In the genomic region with DNA sequence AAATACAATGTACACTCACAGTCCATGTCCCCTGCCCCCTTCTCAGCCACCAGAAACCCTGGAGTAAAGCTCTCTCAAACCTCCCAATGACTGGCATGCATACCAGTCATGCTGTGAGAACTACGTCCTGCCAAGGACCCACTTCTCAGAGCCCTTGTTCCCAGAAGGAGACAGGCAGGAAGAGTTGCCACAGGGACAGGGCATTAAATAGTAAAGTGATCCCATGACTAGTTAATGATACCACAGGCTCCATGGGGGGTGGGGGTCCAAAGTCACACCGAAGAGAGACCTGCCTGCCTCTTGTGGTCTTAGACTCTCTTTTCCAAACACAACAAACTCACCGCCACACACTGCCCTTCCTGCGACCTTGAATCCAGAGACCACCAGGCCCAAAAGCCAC, we compare ENCODE assay signal across 15 mouse cellular contexts. TPM values are rescaled to one million over a fixed set of nuclear protein-coding genes. Genes with fewer than 3 reads are reported as not detected.
DNase-seq lines count a peak whose midpoint lies in the region; ATAC-seq and TF ChIP-seq lines count a peak whose summit lies in the region.
"Had no signal": no experiment of that assay in that cellular context is flagged by ENCODE, and none has a peak within 500 bp of the region (broad histone marks: within the 10 kb centered on the region; RNA-seq: fewer than 3 reads in every experiment).

No protein-coding gene starts in this region.

- TF ChIP-seq CTCF in kidney, postnatal 0 days (IDR thresholded peaks at IDR 0.05; ENCODE audit: low read depth), result no peak

- no peak overlapping the region for H3K4me2 ChIP-seq in heart, embryonic 13.5 days
- H3K4me2 ChIP-seq in intestine, embryonic 15.5 days (replicated peaks), result peak overlapping the region; percentile 16; the same call in 1 of the 2 replicates
- H3K4me2 ChIP-seq in kidney, postnatal 0 days (ENCODE audit: low read length), result peak overlapping the region; percentile 28; the same call in 1 of the 2 replicates
- H3K4me2 ChIP-seq in liver, embryonic 13.5 days, result peak overlapping the region; percentile 5
- H3K4me2 ChIP-seq: neural tube, embryonic 12.5 days had no signal

- peaks cover 38% of the 10 kb centered on the region for H3K4me1 ChIP-seq in heart, embryonic 13.5 days
- H3K4me1 ChIP-seq in intestine, embryonic 15.5 days (replicated peaks), result peaks cover 75% of the 10 kb centered on the region
- H3K4me1 ChIP-seq in kidney, postnatal 0 days (replicated peaks; ENCODE audit: insufficient read depth, low read length), result peaks cover 33% of the 10 kb centered on the region
- H3K4me1 ChIP-seq in liver, embryonic 13.5 days (replicated peaks), result peaks cover 100% of the 10 kb centered on the region

- intact Hi-C loops in heart, postnatal 10 days (cut with DNase I), result no loop called here
- intact Hi-C loops in left cerebral cortex, postnatal 10 days (cut with DNase I), result no loop called here

- H3K4me3 ChIP-seq in heart, embryonic 13.5 days, result no peak overlapping the region
- H3K4me3 ChIP-seq in intestine, embryonic 15.5 days (replicated peaks), result no peak overlapping the region
- no peak overlapping the region for H3K4me3 ChIP-seq in kidney, postnatal 0 days (replicated peaks; ENCODE audit: low read depth, low read length)
- H3K4me3 ChIP-seq in liver, embryonic 13.5 days (replicated peaks), result no peak overlapping the region
- H3K4me3 ChIP-seq: neural tube, embryonic 12.5 days had no signal

- peaks cover 1% of the 10 kb centered on the region; the same call in 1 of the 2 replicates for H3K27me3 ChIP-seq in heart, embryonic 13.5 days (replicated peaks)
- no peaks in the 10 kb centered on the region for H3K27me3 ChIP-seq in intestine, embryonic 15.5 days (replicated peaks)
- no peaks in the 10 kb centered on the region for H3K27me3 ChIP-seq in kidney, postnatal 0 days (ENCODE audit: insufficient read depth, low read length)
- no peaks in the 10 kb centered on the region for H3K27me3 ChIP-seq in liver, embryonic 13.5 days
- H3K27me3 ChIP-seq: neural tube, embryonic 12.5 days had no signal

- ATAC-seq in heart, embryonic 13.5 days (ENCODE audit: extremely low read depth, insufficient number of reproducible peaks, low FRiP score, low TSS enrichment), result no peak
- ATAC-seq in intestine, embryonic 15.5 days, result no peak
- ATAC-seq in kidney, postnatal 0 days (replicated peaks; ENCODE audit: low FRiP score, low read depth), result peak; percentile 71
- ATAC-seq in liver, embryonic 13.5 days (ENCODE audit: low read depth), result no peak
- ATAC-seq: forebrain, postnatal 0 days; hindbrain, embryonic 16.5 days had no signal

- peak overlapping the region; percentile 37; the same call in 1 of the 2 replicates for H3K9ac ChIP-seq in heart, embryonic 13.5 days
- no peak overlapping the region for H3K9ac ChIP-seq in intestine, embryonic 15.5 days
- 0 out of 2 replicates have a peak overlapping the region, but pooled peaks have one; percentile 35 for H3K9ac ChIP-seq in kidney, postnatal 0 days (ENCODE audit: low read depth, low read length)
- H3K9ac ChIP-seq in liver, embryonic 13.5 days, result peak overlapping the region; percentile 70
- H3K9ac ChIP-seq: forebrain, postnatal 0 days; neural tube, embryonic 12.5 days had no signal

- no peaks in the 10 kb centered on the region for H3K36me3 ChIP-seq in heart, embryonic 13.5 days
- H3K36me3 ChIP-seq in intestine, embryonic 15.5 days, result no peaks in the 10 kb centered on the region
- no peaks in the 10 kb centered on the region for H3K36me3 ChIP-seq in kidney, postnatal 0 days (ENCODE audit: insufficient read depth, low read length)
- H3K36me3 ChIP-seq in liver, embryonic 13.5 days, result peaks cover 28% of the 10 kb centered on the region
- H3K36me3 ChIP-seq: neural tube, embryonic 12.5 days had no signal

- WGBS in heart, embryonic 13.5 days, result 64% methylated on average over 4 of the region's 4 CpGs
- WGBS in intestine, embryonic 15.5 days, result 62% methylated on average over 4 of the region's 4 CpGs
- WGBS in kidney, postnatal 0 days, result 47% methylated on average over 4 of the region's 4 CpGs
- 70% methylated on average over 4 of the region's 4 CpGs for WGBS in liver, embryonic 13.5 days (ENCODE audit: insufficient replicate concordance)

- H3K27ac ChIP-seq in heart, embryonic 13.5 days (replicated peaks), result no peak overlapping the region
- peak overlapping the region; percentile 67 for H3K27ac ChIP-seq in intestine, embryonic 15.5 days
- H3K27ac ChIP-seq in kidney, postnatal 0 days, result peak overlapping the region; percentile 88
- H3K27ac ChIP-seq in liver, embryonic 13.5 days, result peak overlapping the region; percentile 98
- H3K27ac ChIP-seq: macrophage; neural tube, embryonic 12.5 days had no signal

- DNase-seq in heart, postnatal 10 days, result no peak
- DNase-seq in kidney, postnatal 0 days (ENCODE audit: low spot score), result peak; percentile 31
- no peak for DNase-seq in liver, embryonic 13.5 days
- no peak for DNase-seq in left cerebral cortex, postnatal 10 days (ENCODE audit: extremely low spot score in 1 of 2, low spot score in 2 of 2)
- no peak for DNase-seq in gastrocnemius, postnatal 10 days
- no peak for DNase-seq in thymus, postnatal 25 days
- DNase-seq: cerebellum, adult 18-20 months; forebrain, postnatal 0 days; gastrocnemius, postnatal 25 days; midbrain, embryonic 14.5 days had no signal

- H3K9me3 ChIP-seq in heart, embryonic 13.5 days, result no peaks in the 10 kb centered on the region
- H3K9me3 ChIP-seq in intestine, embryonic 15.5 days, result no peaks in the 10 kb centered on the region
- H3K9me3 ChIP-seq in kidney, postnatal 0 days (replicated peaks; ENCODE audit: low read length), result no peaks in the 10 kb centered on the region
- no peaks in the 10 kb centered on the region for H3K9me3 ChIP-seq in liver, embryonic 13.5 days (replicated peaks)
- H3K9me3 ChIP-seq: neural tube, embryonic 12.5 days had no signal

RNA-seq across cellular contexts. Expression of gene Cd82, which starts 10.4 kb away (rescaled TPM):
- 24.6 and 27.2 TPM in 2 replicates for polyA plus RNA-seq in heart, embryonic 13.5 days (2015; fragmentation: Nextera tagmentation; extraction: Ambion mirVana)
- total RNA-seq in heart, postnatal 10 days (2021), result 10 to 100 TPM; 13.9 to 17.2 TPM
- 106 and 127 TPM in 2 replicates for polyA plus RNA-seq in intestine, embryonic 15.5 days (2015; fragmentation: Nextera tagmentation; extraction: Ambion mirVana)
- 85.1 and 89.4 TPM in 2 replicates for polyA plus RNA-seq in kidney, postnatal 0 days (2015; fragmentation: Nextera tagmentation; extraction: Ambion mirVana)
- 88.5 and 90.1 TPM in 2 replicates for polyA plus RNA-seq in liver, embryonic 13.5 days (2015; fragmentation: Nextera tagmentation; extraction: Ambion mirVana)
- 1 to 10 TPM; 8.1 to 9.4 TPM for total RNA-seq in left cerebral cortex, postnatal 10 days (2021)
- 10 to 100 TPM; 36.7 to 43.8 TPM for total RNA-seq in gastrocnemius, postnatal 10 days (2021)
